Mouse (Mus musculus): Measurements from ENCODE around the gene Prr3.

DNA sequence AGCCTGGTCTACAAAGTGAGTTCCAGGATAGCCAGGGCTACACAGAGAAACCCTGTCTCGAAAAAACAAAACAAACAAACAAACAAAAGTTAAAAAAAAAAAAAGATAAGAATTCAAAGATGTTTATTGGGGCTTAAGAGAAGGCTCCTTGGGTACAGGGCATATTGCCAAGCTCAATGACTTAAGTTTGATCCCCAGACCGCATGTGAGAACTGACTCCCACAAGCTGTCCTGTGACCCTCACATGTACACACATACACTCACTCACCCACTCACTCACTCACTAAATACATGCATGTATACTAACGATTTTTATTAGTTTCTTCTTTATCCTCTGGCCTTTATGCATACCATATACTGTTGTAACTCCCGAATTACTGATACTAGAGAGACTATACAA is 20.3 kb upstream of the Prr3 start:
- TF ChIP-seq CTCF (IDR thresholded peaks at IDR 0.05; ENCODE audit: extremely low read depth, insufficient read length, insufficient replicate concordance, low read depth, low read length) (no peak), POLR2A (IDR thresholded peaks at IDR 0.05; ENCODE audit: low read depth, low read length) (no peak)
